Mouse (Mus musculus) ovary, adult 2 months (tissue): ENCODE measurements around the gene Dmrtc1a. TPM values are rescaled to one million over a fixed set of nuclear protein-coding genes. Genes with fewer than 3 reads are reported as not detected.

Source experiments
- polyA plus RNA-seq: library from polyadenylated mRNA; depleted of rRNA; stranded (reverse); fragments of >200 nt; gene quantifications from 2 replicates; pipeline ENCODE4 v1.2.3, GENCODE M21; 2012; rRNA removed

Gene Dmrtc1a
- polyA plus RNA-seq: 1.6 and 2.2 TPM in 2 replicates

GRCm38 (mm10) chrX:102908587-102908986, at the start of gene Dmrtc1a, which contains the start of gene 1700011M02Rik:
Dmrtc1a (minus strand) TSS chrX:102908687.
1700011M02Rik (plus strand) TSS chrX:102908905.

GRCm38 (mm10) chrX:102928072-102928471, 19.6 kb upstream of the Dmrtc1a start, which contains the start of gene 1700018G05Rik:
1700018G05Rik (plus strand) TSS chrX:102928372.

GRCm38 (mm10) chrX:102867871-102868270, 40.6 kb downstream of the Dmrtc1a start, which contains the start of gene 1700031F05Rik:
1700031F05Rik (minus strand) TSS chrX:102867971.

GRCm38 (mm10) chrX:102854516-102854915, 54.0 kb downstream of the Dmrtc1a start, which contains the start of gene Dmrtc1c2:
Dmrtc1c2 (minus strand) TSS chrX:102854616.

Other genes starting within 250 kb of the Dmrtc1a start
- not detected in 2 replicates for gene Gm3880, start 221.7 kb downstream of the Dmrtc1a start, polyA plus RNA-seq
- gene Gm9112, start 201.1 kb downstream of the Dmrtc1a start, polyA plus RNA-seq: not detected in 2 replicates
- not detected in 2 replicates for gene Dmrtc1b, start 200.8 kb downstream of the Dmrtc1a start, polyA plus RNA-seq
- gene Dmrtc1c1, start 105.7 kb downstream of the Dmrtc1a start, polyA plus RNA-seq: not detected in 2 replicates
- gene Dmrtc1c2, start 54.1 kb downstream of the Dmrtc1a start, polyA plus RNA-seq: not detected in 2 replicates
- not detected in 2 replicates for gene 1700031F05Rik, start 40.7 kb downstream of the Dmrtc1a start, polyA plus RNA-seq
- gene 1700011M02Rik, start 218 bp upstream of the Dmrtc1a start, polyA plus RNA-seq: not detected in 2 replicates
- not detected in 2 replicates for gene 1700018G05Rik, start 19.7 kb upstream of the Dmrtc1a start, polyA plus RNA-seq